Mouse (Mus musculus): Measurements from ENCODE around the gene Bloc1s3. TPM values are rescaled to one million over a fixed set of nuclear protein-coding genes. Genes with fewer than 3 reads are reported as not detected.
"Not testable (repeated sequence)": the region's sequence is repeated elsewhere in the genome, so short reads cannot be mapped to it uniquely, and the experiment has no call there.

Bloc1s3 gene
- polyA plus RNA-seq, 1 experiment from 2014 or later: 2.8 TPM

DNA sequence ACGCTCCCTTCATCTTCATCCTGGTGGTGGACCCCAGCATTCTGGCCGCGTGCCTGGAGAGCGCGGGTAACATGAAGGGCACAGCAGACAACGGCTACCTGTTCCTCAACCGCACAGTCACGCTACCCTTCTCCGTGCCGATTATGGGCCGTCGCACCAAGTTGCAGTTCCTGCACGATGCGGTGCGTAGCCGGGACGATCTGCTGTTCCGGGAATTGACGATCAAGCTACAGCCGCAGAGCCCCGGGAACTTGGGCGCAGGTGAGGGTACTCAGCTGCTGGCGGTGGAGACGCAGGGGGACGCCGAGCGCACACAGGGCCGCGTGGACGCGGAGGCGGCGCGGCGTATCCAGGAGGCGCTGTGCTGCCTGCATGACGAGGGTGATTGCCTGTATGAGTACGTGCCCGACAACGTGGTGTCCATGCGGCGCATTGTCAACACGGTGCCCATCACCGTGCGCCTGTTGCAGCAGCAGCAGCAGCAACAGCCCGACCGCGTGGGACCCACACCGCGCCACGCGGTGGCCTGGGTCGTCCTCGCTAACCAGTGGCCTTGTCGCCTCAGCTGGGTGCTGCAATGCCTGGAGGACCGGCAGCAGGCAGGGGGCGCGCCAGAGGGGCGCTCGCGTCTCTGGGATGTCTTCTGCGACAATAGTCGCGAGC lies 15.7 kb upstream of the Bloc1s3 start:
- H3K27me3 ChIP-seq (ENCODE audit: control insufficient read depth, insufficient read depth, low read length): peaks cover 55% of the 10 kb centered on the region
- ATAC-seq (ENCODE audit: low read depth): peak; percentile 74
- WGBS: 2% methylated on average over 64 of the region's 64 CpGs

DNA sequence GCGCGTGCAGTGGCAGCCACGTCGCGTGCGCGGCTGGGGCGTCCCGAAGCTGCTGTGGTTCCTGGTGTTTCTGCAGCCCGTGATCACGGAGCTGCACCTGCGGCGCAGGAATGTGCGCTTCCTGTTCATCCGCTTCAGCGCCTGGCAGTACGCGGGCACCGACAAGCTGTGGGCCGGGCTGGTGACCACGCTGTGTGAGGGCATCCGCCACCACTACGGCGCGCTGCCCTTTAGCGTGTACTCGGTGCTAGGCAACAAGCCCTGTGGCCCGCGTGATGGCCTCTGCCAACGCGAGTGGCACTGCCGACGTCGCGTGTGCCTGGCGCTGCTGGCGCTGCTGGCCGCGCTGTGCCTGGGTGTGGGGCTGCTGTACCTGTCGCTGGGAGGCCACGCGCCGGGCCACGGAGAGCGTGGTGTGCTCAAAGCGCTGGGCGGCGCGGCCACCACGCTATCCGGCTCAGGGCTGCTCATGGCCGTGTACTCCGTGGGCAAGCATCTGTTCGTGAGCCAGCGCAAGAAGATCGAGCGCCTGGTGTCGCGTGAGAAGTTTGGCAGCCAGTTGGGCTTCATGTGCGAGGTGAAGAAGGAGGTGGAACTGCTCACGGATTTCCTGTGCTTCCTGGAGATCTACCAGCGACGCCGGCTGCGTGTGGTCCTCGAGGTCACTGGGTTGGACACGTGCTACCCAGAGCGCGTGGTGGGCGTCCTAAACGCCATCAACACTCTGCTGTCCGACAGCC lies 15.0 kb upstream of the Bloc1s3 start:
- WGBS: 12% methylated on average over 72 of the region's 72 CpGs
- Histone ChIP-seq H3K9ac (replicated peaks; ENCODE audit: low read depth, low read length) (peak overlapping the region; percentile 50; the same call in 1 of the 2 replicates), H3K36me3 (ENCODE audit: control insufficient read depth, insufficient read depth, low read length) (no peaks in the 10 kb centered on the region), H3K4me1 (ENCODE audit: control insufficient read depth, insufficient read depth, low read length) (peaks cover 18% of the 10 kb centered on the region), H3K27ac (ENCODE audit: low read depth, low read length) (no peak overlapping the region), H3K9me3 (ENCODE audit: control insufficient read depth, low read length) (no peaks in the 10 kb centered on the region), H3K27me3 (ENCODE audit: control insufficient read depth, insufficient read depth, low read length) (peaks cover 60% of the 10 kb centered on the region), H3K4me2 (ENCODE audit: low read depth, low read length) (peak overlapping the region; percentile 68), H3K4me3 (ENCODE audit: low read depth, low read length) (peak overlapping the region; percentile 33; the same call in 1 of the 2 replicates)
- ATAC-seq (ENCODE audit: low read depth): peak; percentile 4; the same call in 1 of the 2 replicates

More for the DNA sequence above, 15.7 kb upstream of the Bloc1s3 start:
- Histone ChIP-seq H3K27ac (ENCODE audit: low read depth, low read length) (no peak overlapping the region), H3K4me1 (ENCODE audit: control insufficient read depth, insufficient read depth, low read length) (peaks cover 18% of the 10 kb centered on the region), H3K9me3 (ENCODE audit: control insufficient read depth, low read length) (no peaks in the 10 kb centered on the region), H3K4me2 (ENCODE audit: low read depth, low read length) (peak overlapping the region; percentile 68), H3K9ac (replicated peaks; ENCODE audit: low read depth, low read length) (peak overlapping the region; percentile 50), H3K4me3 (ENCODE audit: low read depth, low read length) (peak overlapping the region; percentile 33), H3K36me3 (ENCODE audit: control insufficient read depth, insufficient read depth, low read length) (no peaks in the 10 kb centered on the region)

DNA sequence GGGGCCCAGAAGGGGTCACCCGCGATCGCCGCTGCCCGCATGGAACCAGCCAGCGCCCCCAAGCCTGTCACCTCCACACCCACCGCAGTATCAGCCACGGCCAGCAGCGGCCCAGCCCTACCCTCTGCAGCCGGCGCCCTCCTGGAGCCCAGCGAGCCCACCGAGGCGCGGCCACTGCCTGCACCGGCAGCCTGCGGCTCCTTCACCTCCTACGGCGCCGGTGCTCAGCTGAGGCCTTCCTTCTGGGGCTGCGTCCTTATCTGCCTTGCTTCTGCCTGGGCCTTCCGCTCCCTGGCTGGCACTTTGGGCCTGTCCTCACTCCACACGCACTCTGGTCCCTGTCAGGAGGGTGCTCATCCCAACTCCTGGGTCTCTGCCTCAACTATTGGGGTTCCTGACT lies 11.9 kb upstream of the Bloc1s3 start:
- Histone ChIP-seq H3K27me3 (ENCODE audit: control insufficient read depth, insufficient read depth, low read length) (peaks cover 57% of the 10 kb centered on the region), H3K4me2 (ENCODE audit: low read depth, low read length) (peak overlapping the region; percentile 37), H3K27ac (ENCODE audit: low read depth, low read length) (no peak overlapping the region), H3K4me1 (ENCODE audit: control insufficient read depth, insufficient read depth, low read length) (peaks cover 23% of the 10 kb centered on the region), H3K9ac (replicated peaks; ENCODE audit: low read depth, low read length) (peak overlapping the region; percentile 41), H3K9me3 (ENCODE audit: control insufficient read depth, low read length) (no peaks in the 10 kb centered on the region), H3K36me3 (ENCODE audit: control insufficient read depth, insufficient read depth, low read length) (no peaks in the 10 kb centered on the region), H3K4me3 (ENCODE audit: low read depth, low read length) (peak overlapping the region; percentile 17; the same call in 1 of the 2 replicates)
- 6% methylated on average over 23 of the region's 23 CpGs for WGBS
- no peak for ATAC-seq (ENCODE audit: low read depth)

DNA sequence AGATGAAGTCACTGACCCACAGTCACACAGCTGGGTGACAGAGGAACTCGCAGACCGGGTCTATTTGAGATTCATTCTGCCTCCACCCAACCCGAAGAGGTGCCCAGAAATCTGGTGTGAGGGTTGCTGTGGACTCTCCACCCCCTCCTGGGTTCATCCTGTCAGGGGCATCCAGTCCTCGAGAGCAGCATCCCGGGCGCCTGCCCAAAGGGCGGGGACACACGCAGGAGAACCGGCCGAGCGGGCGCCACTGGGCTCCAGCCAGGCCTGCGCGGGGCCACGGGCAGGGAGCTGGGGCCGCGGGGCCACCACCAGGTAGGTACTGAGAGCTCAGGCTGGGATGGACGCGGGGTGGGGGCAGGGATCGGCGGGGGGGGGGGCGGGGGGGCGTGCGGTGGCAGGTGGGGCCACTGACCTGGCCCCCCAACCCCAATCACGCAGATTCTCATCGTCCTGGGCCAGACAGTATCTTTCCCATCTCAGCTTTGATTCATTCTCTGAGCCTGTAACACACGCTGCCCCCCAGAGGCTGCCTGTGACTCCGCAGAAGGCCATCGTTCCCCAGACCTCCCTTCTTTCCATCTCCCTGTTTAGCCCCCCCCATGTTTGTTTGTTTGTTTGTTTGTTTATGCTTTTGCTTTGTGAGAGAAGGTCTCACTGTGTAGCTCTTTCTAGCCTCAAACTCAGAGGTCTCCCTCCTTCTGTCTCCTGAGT lies 9.6 kb upstream of the Bloc1s3 start, which contains the start of gene Nkpd1:
Nkpd1 (plus strand) TSS at position 187 of the 714 bp plus-strand sequence.
- H3K9ac ChIP-seq (replicated peaks; ENCODE audit: low read depth, low read length): peak within 1 kb of the TSS; percentile 52
- H3K4me3 ChIP-seq (ENCODE audit: low read depth, low read length): peak within 1 kb of the TSS; percentile 9; the same call in 1 of the 2 replicates
- H3K27me3 ChIP-seq (ENCODE audit: control insufficient read depth, insufficient read depth, low read length): peaks cover 38% of the 10 kb centered on the region
- 6% methylated on average over 19 of the region's 29 CpGs for WGBS
- no peaks in the 10 kb centered on the region for H3K9me3 ChIP-seq (ENCODE audit: control insufficient read depth, low read length)
- no peaks in the 10 kb centered on the region for H3K36me3 ChIP-seq (ENCODE audit: control insufficient read depth, insufficient read depth, low read length)
- peak within 1 kb of the TSS; percentile 38; the same call in 1 of the 2 replicates for H3K4me2 ChIP-seq (ENCODE audit: low read depth, low read length)
- peaks cover 7% of the 10 kb centered on the region; the same call in 1 of the 2 replicates for H3K4me1 ChIP-seq (ENCODE audit: control insufficient read depth, insufficient read depth, low read length)
- no peak within 1 kb of the TSS for H3K27ac ChIP-seq (ENCODE audit: low read depth, low read length)
- no peak for ATAC-seq (ENCODE audit: low read depth)

DNA sequence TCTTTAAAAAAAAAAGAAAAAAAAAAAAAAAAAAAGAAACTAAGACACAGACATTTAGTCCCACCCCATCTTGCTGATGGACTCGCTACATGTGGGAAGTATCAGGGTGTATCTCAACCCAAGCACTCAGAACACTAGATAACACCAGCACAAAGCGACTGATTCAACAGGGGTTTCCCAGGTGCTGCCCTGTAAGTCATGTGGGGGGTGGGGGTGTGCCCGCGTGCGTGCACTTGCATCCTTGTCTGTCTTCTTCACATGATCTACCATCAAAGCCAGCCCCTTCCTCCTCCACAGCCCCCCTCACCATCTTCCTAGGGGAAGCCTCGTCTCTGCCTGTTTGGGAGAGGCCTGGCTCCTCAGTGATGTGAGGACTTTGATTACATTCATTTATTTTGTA lies 4.2 kb upstream of the Bloc1s3 start:
- ATAC-seq (ENCODE audit: low read depth): no peak
- WGBS: 88% methylated on average over 6 of the region's 6 CpGs
- no peaks in the 10 kb centered on the region for H3K9me3 ChIP-seq (ENCODE audit: control insufficient read depth, low read length)
- H3K4me1 ChIP-seq (ENCODE audit: control insufficient read depth, insufficient read depth, low read length): peaks cover 12% of the 10 kb centered on the region; the same call in 1 of the 2 replicates
- no peak overlapping the region for H3K4me3 ChIP-seq (ENCODE audit: low read depth, low read length)
- no peaks in the 10 kb centered on the region for H3K27me3 ChIP-seq (ENCODE audit: control insufficient read depth, insufficient read depth, low read length)
- no peak overlapping the region for H3K27ac ChIP-seq (ENCODE audit: low read depth, low read length)
- no peak overlapping the region for H3K4me2 ChIP-seq (ENCODE audit: low read depth, low read length)
- no peak overlapping the region for H3K9ac ChIP-seq (replicated peaks; ENCODE audit: low read depth, low read length)
- no peaks in the 10 kb centered on the region for H3K36me3 ChIP-seq (ENCODE audit: control insufficient read depth, insufficient read depth, low read length)

DNA sequence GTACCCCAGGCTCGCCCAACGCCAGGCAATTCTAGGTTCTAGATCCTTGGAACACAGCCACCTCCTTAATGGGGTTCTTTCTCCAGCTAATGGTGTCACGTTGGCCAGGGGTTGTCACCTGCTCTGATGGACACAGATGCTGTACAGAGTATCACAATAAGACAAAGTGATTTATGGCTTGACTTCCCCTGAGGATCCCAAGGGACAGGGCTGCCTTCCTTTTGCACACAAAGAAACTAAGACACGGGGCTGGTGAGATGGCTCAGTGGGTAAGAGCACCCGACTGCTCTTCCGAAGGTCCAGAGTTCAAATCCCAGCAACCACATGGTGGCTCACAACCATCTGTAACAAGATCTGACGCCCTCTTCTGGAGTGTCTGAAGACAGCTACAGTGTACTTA lies 3.8 kb upstream of the Bloc1s3 start:
- not testable (repeated sequence) for H3K36me3 ChIP-seq (ENCODE audit: control insufficient read depth, insufficient read depth, low read length); H3K9me3 ChIP-seq (ENCODE audit: control insufficient read depth, low read length); H3K27ac ChIP-seq (ENCODE audit: low read depth, low read length); H3K4me3 ChIP-seq (ENCODE audit: low read depth, low read length); ATAC-seq (ENCODE audit: low read depth); H3K4me2 ChIP-seq (ENCODE audit: low read depth, low read length); H3K27me3 ChIP-seq (ENCODE audit: control insufficient read depth, insufficient read depth, low read length); H3K9ac ChIP-seq (replicated peaks; ENCODE audit: low read depth, low read length)
- peaks cover 12% of the 10 kb centered on the region; the same call in 1 of the 2 replicates for H3K4me1 ChIP-seq (ENCODE audit: control insufficient read depth, insufficient read depth, low read length)
- 72% methylated on average over 6 of the region's 7 CpGs for WGBS

DNA sequence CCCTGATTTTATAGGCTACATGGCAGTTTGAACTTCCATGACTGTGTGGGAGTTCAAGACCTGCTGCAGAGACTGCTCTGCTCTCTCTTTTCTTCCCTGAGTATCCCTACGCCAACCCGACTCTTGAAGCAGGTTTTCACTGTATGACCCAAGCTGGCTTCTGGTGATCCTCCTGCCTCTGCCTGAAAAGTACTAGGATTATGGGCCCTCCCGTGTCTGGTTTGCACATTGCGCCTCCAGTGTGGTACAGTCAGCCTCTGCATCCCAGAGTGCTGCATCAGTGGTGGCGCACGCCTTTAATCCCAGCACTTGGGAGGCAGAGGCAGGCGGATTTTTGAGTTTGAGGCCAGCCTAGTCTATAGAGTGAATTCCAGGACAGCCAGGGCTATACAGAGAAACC lies 1.6 kb upstream of the Bloc1s3 start:
- Histone ChIP-seq H3K36me3 (ENCODE audit: control insufficient read depth, insufficient read depth, low read length) (no peaks in the 10 kb centered on the region), H3K27me3 (ENCODE audit: control insufficient read depth, insufficient read depth, low read length) (no peaks in the 10 kb centered on the region), H3K4me3 (ENCODE audit: low read depth, low read length) (no peak overlapping the region), H3K27ac (ENCODE audit: low read depth, low read length) (no peak overlapping the region), H3K9ac (replicated peaks; ENCODE audit: low read depth, low read length) (no peak overlapping the region), H3K9me3 (ENCODE audit: control insufficient read depth, low read length) (no peaks in the 10 kb centered on the region), H3K4me1 (ENCODE audit: control insufficient read depth, insufficient read depth, low read length) (peaks cover 12% of the 10 kb centered on the region; the same call in 1 of the 2 replicates), H3K4me2 (ENCODE audit: low read depth, low read length) (peak overlapping the region; percentile 92; the same call in 1 of the 2 replicates)
- 98% methylated on average over 7 of the region's 7 CpGs for WGBS
- no peak for ATAC-seq (ENCODE audit: low read depth)

DNA sequence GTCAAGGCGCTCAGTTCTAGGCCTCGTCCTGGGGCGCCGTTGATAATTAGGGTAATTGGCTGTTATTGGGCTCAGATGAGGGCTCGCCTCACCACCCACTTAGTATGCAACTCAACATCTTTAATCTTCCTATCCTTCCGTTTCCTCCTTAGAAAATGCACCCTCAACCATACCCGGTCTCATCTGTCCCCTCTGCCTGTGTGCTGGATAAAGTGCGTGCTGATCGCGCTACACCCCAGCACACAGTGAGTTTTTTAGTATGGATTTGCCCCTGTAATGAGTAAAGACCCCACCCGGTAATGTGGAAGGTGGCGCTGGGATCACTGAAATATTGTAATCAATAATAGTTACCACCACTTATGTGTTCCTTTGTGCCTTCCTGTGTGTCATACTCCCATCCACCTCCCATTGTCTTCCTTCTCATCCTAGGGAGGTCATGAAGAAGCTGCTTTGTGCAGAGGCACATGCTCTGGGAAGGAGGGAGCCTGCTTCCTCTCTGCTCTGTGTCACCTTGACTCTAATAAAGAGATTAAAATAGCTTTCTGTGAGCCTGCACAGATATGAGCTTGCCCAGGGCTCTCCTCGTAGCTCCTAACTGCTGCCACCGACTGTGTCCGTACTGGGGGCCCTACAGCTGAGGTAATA lies 879 bp upstream of the Bloc1s3 start:
- H3K4me2 ChIP-seq (ENCODE audit: low read depth, low read length): peak overlapping the region; percentile 92
- no peaks in the 10 kb centered on the region for H3K27me3 ChIP-seq (ENCODE audit: control insufficient read depth, insufficient read depth, low read length)
- H3K9me3 ChIP-seq (ENCODE audit: control insufficient read depth, low read length): no peaks in the 10 kb centered on the region
- H3K9ac ChIP-seq (replicated peaks; ENCODE audit: low read depth, low read length): peak overlapping the region; percentile 78
- H3K4me1 ChIP-seq (ENCODE audit: control insufficient read depth, insufficient read depth, low read length): peaks cover 12% of the 10 kb centered on the region; the same call in 1 of the 2 replicates
- H3K27ac ChIP-seq (ENCODE audit: low read depth, low read length): peak overlapping the region; percentile 81
- peak overlapping the region; percentile 72 for H3K4me3 ChIP-seq (ENCODE audit: low read depth, low read length)
- WGBS: 14% methylated on average over 15 of the region's 15 CpGs
- no peaks in the 10 kb centered on the region for H3K36me3 ChIP-seq (ENCODE audit: control insufficient read depth, insufficient read depth, low read length)
- ATAC-seq (ENCODE audit: low read depth): peak; percentile 12
